Mouse (Mus musculus) liver, embryonic 14.5 days (tissue): ENCODE results near the gene Fam204a. TPM values are rescaled to one million over a fixed set of nuclear protein-coding genes. Genes with fewer than 3 reads are reported as not detected.

Experiments
- ATAC-seq: fragments of 200-750 bp; cut with Nextera tagmentation; 2 replicates; pipeline ENCODE4 v1.8.0; 2017; ENCODE audit warnings: moderate number of reproducible peaks, mild to moderate bottlenecking, moderate library complexity; ENCODE audit not compliant: insufficient read depth
- DNase-seq, 3 experiments: peaks; one replicate each; pipeline ENCODE4 v3.0.0-alpha.2; 2012 to 2013; ENCODE audit warnings: low read depth in 3 of 3, low spot score in 3 of 3
- H3K27ac ChIP-seq: fragments of 300-500 bp; sonication (generic); 2 replicates; pipeline ENCODE4 v1.5.1; 2014; ENCODE audit warnings: moderate library complexity, mild to moderate bottlenecking, control low read depth, inconsistent platforms
- H3K27me3 ChIP-seq: fragments of 300-500 bp; sonication (generic); 2 replicates; pipeline ENCODE4 v1.6.1; 2014; ENCODE audit warnings: mild to moderate bottlenecking, low read length, moderate library complexity; ENCODE audit not compliant: control insufficient read depth, insufficient read depth
- H3K36me3 ChIP-seq: fragments of 300-500 bp; sonication (generic); replicated peaks from 2 replicates; pipeline ENCODE4 v1.6.1; 2014; ENCODE audit warnings: low read depth; ENCODE audit not compliant: control insufficient read depth, insufficient read depth
- H3K4me1 ChIP-seq, 2 experiments: fragments of 200-500 bp in 1 of 2; fragments of 300-500 bp in 1 of 2; sonication (generic) in 1 of 2; replicated peaks; 2 replicates each; pipeline ENCODE4 v1.6.1; 2012 to 2014; ENCODE audit warnings: antibody characterized with exemption in 1 of 2, inconsistent platforms in 1 of 2, low read length in 1 of 2; ENCODE audit not compliant: control insufficient read depth in 2 of 2, insufficient read depth in 2 of 2
- H3K4me2 ChIP-seq: fragments of 300-500 bp; sonication (generic); 2 replicates; pipeline ENCODE4 v1.6.1; 2014; ENCODE audit warnings: low read depth, mild to moderate bottlenecking, control low read depth, moderate library complexity
- H3K4me3 ChIP-seq, 2 experiments: fragments of 200-500 bp in 1 of 2; fragments of 300-500 bp in 1 of 2; sonication (generic) in 1 of 2; 2 replicates each; pipeline ENCODE4 v1.5.1; 2012 to 2014; ENCODE audit warnings: low read depth in 2 of 2, low read length in 2 of 2, mild to moderate bottlenecking in 2 of 2, control low read depth in 1 of 2, inconsistent platforms in 1 of 2, moderate library complexity in 1 of 2; ENCODE audit not compliant: insufficient read depth in 1 of 2
- H3K9ac ChIP-seq: fragments of 300-500 bp; sonication (generic); replicated peaks from 2 replicates; pipeline ENCODE4 v1.6.1; 2014; ENCODE audit warnings: mild to moderate bottlenecking, control low read depth, moderate library complexity
- H3K9me3 ChIP-seq: fragments of 300-500 bp; sonication (generic); 2 replicates; pipeline ENCODE4 v1.6.1; 2016; ENCODE audit warnings: low read length, mixed read lengths; ENCODE audit not compliant: control insufficient read depth
- CTCF ChIP-seq: IDR thresholded peaks from 2 replicates; pipeline ENCODE4 v1.5.1; 2016; ENCODE audit warnings: antibody characterized with exemption, low read depth, control low read depth
- EP300 ChIP-seq: IDR thresholded peaks from 2 replicates; pipeline ENCODE4 v1.6.1; 2016; ENCODE audit warnings: antibody characterized with exemption, low read depth
- WGBS: fragments of 180-500 bp; shearing (Covaris S2); extraction: QIAGEN DNeasy Blood & Tissue Kit; methylation state at CpG from one replicate; pipeline ENCODE4 v1.1.7; 2014; ENCODE audit not compliant: insufficient replicate concordance; 5-methylcytosine and 5-hydroxymethylcytosine counted together
- polyA plus RNA-seq, 2 experiments: library from polyadenylated mRNA; depleted of rRNA in 1 of 2; stranded (reverse) in 1 of 2; unstranded in 1 of 2; fragments of >200 nt; fragmentation: Nextera tagmentation in 1 of 2; extraction: Ambion mirVana in 1 of 2; gene quantifications; 2 replicates each; pipeline versions ENCODE4 v1.2.1 to v1.2.3; 2012 to 2014

Gene Fam204a
- polyA plus RNA-seq, 2 experiments: 8.1 to 15.7 TPM

DNA sequence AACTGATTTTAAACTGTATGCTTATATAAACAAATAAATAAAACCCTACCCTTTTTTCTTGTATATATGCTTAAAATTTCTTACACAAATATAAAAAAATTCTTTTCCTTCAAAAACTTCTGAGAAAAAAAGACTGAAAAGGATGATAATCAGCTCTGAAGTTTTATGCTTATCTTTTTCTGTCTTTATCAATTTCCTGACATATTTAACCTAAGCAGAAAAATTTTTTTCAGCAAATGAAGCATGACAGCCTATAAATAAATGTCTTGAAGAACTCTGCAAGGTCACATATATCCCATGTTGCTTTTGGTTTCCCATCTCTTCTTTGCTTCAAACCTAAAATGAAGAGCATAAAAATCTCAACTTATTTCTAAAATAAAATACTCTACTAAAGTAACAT lies 27.3 kb downstream of the Fam204a start:
- no peak overlapping the region for H3K4me3 ChIP-seq
- no peak for ATAC-seq
- H3K27me3 ChIP-seq: no peaks in the 10 kb centered on the region
- no peaks in the 10 kb centered on the region for H3K4me1 ChIP-seq
- TF ChIP-seq CTCF: no peak
- TF ChIP-seq EP300: no peak
- H3K27ac ChIP-seq: no peak overlapping the region
- no peak overlapping the region for H3K9ac ChIP-seq
- DNase-seq: no peak
- no peak overlapping the region for H3K4me2 ChIP-seq
- H3K36me3 ChIP-seq: no peaks in the 10 kb centered on the region
- H3K9me3 ChIP-seq: no peaks in the 10 kb centered on the region

DNA sequence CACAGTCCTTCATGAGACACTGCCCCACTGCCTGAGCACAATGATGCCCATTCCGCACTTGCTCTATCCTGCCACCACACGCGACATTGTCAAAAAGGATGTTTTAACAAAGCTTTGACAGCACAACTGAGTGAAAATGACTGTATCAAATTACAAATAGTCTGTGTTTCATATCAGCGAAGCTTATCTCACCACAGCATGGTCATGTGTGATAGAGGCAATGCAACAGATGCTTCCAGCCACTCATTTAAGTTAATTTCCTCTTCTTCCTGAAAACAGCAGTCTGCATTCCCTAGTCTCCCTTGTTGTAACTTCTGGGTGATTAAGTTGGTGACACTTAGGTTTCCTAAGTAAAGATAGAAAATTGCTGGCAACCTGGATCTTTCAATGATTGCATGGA lies 33.7 kb downstream of the Fam204a start:
- TF ChIP-seq EP300: no peak
- TF ChIP-seq CTCF: no peak
- H3K27me3 ChIP-seq: no peaks in the 10 kb centered on the region
- no peaks in the 10 kb centered on the region for H3K9me3 ChIP-seq
- H3K4me1 ChIP-seq: no peaks in the 10 kb centered on the region
- ATAC-seq: no peak
- WGBS: 71% methylated on average over 4 of the region's 4 CpGs
- H3K9ac ChIP-seq: no peak overlapping the region
- no peak for DNase-seq
- no peaks in the 10 kb centered on the region for H3K36me3 ChIP-seq
- H3K4me3 ChIP-seq: no peak overlapping the region
- no peak overlapping the region for H3K4me2 ChIP-seq
- no peak overlapping the region for H3K27ac ChIP-seq

DNA sequence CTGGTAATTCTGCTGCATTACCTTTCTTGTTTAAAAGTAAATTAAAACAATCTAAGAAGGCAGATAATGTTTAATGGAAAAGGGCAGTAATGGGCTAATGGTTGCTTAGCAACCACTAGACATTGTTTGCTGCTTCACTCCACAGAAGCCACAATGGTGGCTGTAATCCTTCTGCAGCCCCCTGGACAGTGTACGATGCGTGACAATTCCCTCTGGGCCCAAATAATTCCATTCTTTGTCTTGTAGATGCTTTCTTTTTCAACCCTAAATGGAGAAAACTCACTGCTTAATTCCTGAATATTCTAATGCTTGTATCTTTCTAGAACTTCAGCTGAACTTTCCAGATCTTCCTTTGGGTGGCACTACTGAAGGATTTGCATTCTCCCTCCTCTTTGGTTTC lies 37.3 kb downstream of the Fam204a start:
- 76% methylated on average over 2 of the region's 2 CpGs for WGBS
- Histone ChIP-seq H3K4me1 (no peaks in the 10 kb centered on the region), H3K27me3 (no peaks in the 10 kb centered on the region), H3K27ac (no peak overlapping the region), H3K4me3 (no peak overlapping the region), H3K9me3 (no peaks in the 10 kb centered on the region), H3K36me3 (no peaks in the 10 kb centered on the region), H3K9ac (no peak overlapping the region), H3K4me2 (no peak overlapping the region)
- DNase-seq (no peak), ATAC-seq (no peak)
- TF ChIP-seq EP300 (no peak), CTCF (no peak)

DNA sequence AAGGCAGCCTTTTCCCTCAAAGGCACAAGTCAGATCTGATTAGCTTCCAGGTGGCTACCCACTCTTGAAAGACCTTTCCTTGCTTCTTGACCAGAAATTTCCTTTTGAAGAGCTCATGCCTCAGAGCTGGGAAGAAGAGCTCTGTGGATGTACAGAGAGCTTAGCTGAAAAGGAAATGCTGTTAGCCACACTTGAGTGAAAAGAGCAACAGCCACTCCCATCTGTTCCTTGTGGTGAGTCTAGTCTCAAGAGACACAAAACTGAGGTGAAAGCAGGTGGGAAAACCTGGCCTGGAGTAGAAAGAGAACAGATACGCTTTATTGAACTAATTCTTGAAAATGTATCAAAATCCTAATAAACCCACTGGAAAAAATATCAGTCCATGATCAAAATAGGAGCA lies 43.6 kb downstream of the Fam204a start:
- TF ChIP-seq EP300: no peak
- TF ChIP-seq CTCF: no peak
- no peak for ATAC-seq
- Histone ChIP-seq H3K9me3 (no peaks in the 10 kb centered on the region), H3K4me2 (no peak overlapping the region), H3K9ac (no peak overlapping the region), H3K27me3 (no peaks in the 10 kb centered on the region), H3K4me1 (no peaks in the 10 kb centered on the region), H3K27ac (no peak overlapping the region), H3K36me3 (no peaks in the 10 kb centered on the region), H3K4me3 (no peak overlapping the region)
- 59% methylated on average over 1 of the region's 1 CpGs for WGBS
- no peak for DNase-seq

DNA sequence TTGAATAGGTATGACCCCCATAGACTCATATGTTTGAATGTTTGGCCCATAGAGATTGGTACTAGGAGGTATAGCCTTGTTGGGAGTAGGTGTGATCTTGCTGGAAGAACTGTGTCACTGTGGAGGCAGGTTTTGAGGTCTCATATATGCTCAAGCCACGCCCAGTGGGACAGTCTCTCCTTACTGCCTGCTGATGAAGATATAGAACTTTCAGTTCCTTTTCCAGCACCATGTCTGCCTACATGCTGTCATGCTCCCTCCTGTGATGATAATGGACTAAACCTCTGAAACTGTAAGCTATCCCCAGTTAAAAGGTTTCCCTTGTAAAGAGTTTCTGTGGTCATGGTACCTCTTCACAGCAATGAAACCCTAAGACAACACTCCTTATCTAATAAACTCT lies 44.3 kb downstream of the Fam204a start:
- 69% methylated on average over 1 of the region's 1 CpGs for WGBS

More for the DNA sequence above, 44.3 kb downstream of the Fam204a start:
- Histone ChIP-seq H3K4me1 (no peaks in the 10 kb centered on the region), H3K36me3 (no peaks in the 10 kb centered on the region), H3K4me3 (no peak overlapping the region), H3K27me3 (no peaks in the 10 kb centered on the region), H3K9me3 (no peaks in the 10 kb centered on the region), H3K4me2 (no peak overlapping the region), H3K27ac (no peak overlapping the region), H3K9ac (no peak overlapping the region)
- ATAC-seq: no peak
- DNase-seq: no peak
- TF ChIP-seq CTCF (no peak), EP300 (no peak)
